Mouse (Mus musculus) C2C12 (cell line): ENCODE measurements around the gene Ccdc117.

ENCODE experiments used
- CEBPB ChIP-seq: IDR thresholded peaks from one replicate; pipeline ENCODE4 v1.6.1; 2011; ENCODE audit warnings: low read depth, mild to moderate bottlenecking, control low read depth, moderate library complexity
- CTCF ChIP-seq: IDR thresholded peaks from one replicate; pipeline ENCODE4 v1.5.1; 2011; ENCODE audit not compliant: control insufficient read depth, insufficient read depth, insufficient read length
- FOSL1 ChIP-seq: IDR thresholded peaks from one replicate; pipeline ENCODE4 v1.8.0; 2011; ENCODE audit warnings: mild to moderate bottlenecking, low read length; ENCODE audit not compliant: poor library complexity, insufficient read depth, severe bottlenecking
- MAX ChIP-seq: IDR thresholded peaks from one replicate; pipeline ENCODE4 v1.6.1; 2011; ENCODE audit warnings: mild to moderate bottlenecking, control low read depth
- MYOD1 ChIP-seq: IDR thresholded peaks from one replicate; pipeline ENCODE4 v1.6.1; 2011; ENCODE audit warnings: low read depth; ENCODE audit not compliant: control insufficient read depth, insufficient read length
- MYOG ChIP-seq: IDR thresholded peaks from one replicate; pipeline ENCODE4 v1.6.1; 2011; ENCODE audit not compliant: control insufficient read depth, insufficient read length; ENCODE audit errors: extremely low read depth
- USF1 ChIP-seq: IDR thresholded peaks from one replicate; pipeline ENCODE4 v1.6.1; 2011; ENCODE audit warnings: low read depth, mild to moderate bottlenecking, control low read depth, moderate library complexity

- TF ChIP-seq CTCF, result no peak
- TF ChIP-seq USF1, result no peak
- TF ChIP-seq MAX, result no peak
- no peak for TF ChIP-seq MYOG
- TF ChIP-seq CEBPB, result no peak
- TF ChIP-seq MYOD1, result no peak
- TF ChIP-seq FOSL1, result no peak
These were observed 24.5 kb upstream of the Ccdc117 start for GRCm38 (mm10) chr11:5566506-5566905.
